Mouse (Mus musculus) right cerebral cortex, postnatal 25 days (tissue): ENCODE measurements around the gene Rbbp8nl.
"Not testable (repeated sequence)": the region's sequence is repeated elsewhere in the genome, so short reads cannot be mapped to it uniquely, and the experiment has no call there.

ENCODE experiments used
- DNase-seq: peaks from one replicate; pipeline ENCODE4 v3.0.0; 2022

Rbbp8nl gene

GRCm38 (mm10) chr2:180279321-180279720, 10.4 kb downstream of the Rbbp8nl start:
- DNase-seq, result no peak

GRCm38 (mm10) chr2:180277773-180278320, 11.8 kb downstream of the Rbbp8nl start:
- DNase-seq, result no peak

- no peak for DNase-seq
Measured at GRCm38 (mm10) chr2:180276851-180277259, 12.8 kb downstream of the Rbbp8nl start.

- DNase-seq, result no peak
Measured at GRCm38 (mm10) chr2:180276385-180276784, 13.3 kb downstream of the Rbbp8nl start.

- peak; percentile 65 for DNase-seq
Measured at GRCm38 (mm10) chr2:180275836-180276235, 13.8 kb downstream of the Rbbp8nl start.

- DNase-seq, result no peak
Measured at GRCm38 (mm10) chr2:180274523-180274922, 15.2 kb downstream of the Rbbp8nl start.

- DNase-seq, result peak; percentile 91
Measured at GRCm38 (mm10) chr2:180273394-180274244, 16.1 kb downstream of the Rbbp8nl start, which contains the start of gene Cables2. Cables2 (minus strand) TSS chr2:180273496.

GRCm38 (mm10) chr2:180272884-180273321, 16.8 kb downstream of the Rbbp8nl start:
- DNase-seq, result no peak

- no peak for DNase-seq
Measured at GRCm38 (mm10) chr2:180271804-180272395, 17.8 kb downstream of the Rbbp8nl start.

- no peak for DNase-seq
Measured at GRCm38 (mm10) chr2:180270537-180271255, 19.0 kb downstream of the Rbbp8nl start.

- DNase-seq, result no peak
Measured at GRCm38 (mm10) chr2:180269329-180269728, 20.4 kb downstream of the Rbbp8nl start.

- DNase-seq, result no peak
Measured at GRCm38 (mm10) chr2:180267955-180268354, 21.7 kb downstream of the Rbbp8nl start.

GRCm38 (mm10) chr2:180262891-180263290, 26.8 kb downstream of the Rbbp8nl start:
- no peak for DNase-seq

- no peak for DNase-seq
Measured at GRCm38 (mm10) chr2:180262441-180262840, 27.2 kb downstream of the Rbbp8nl start.

GRCm38 (mm10) chr2:180261901-180262300, 27.8 kb downstream of the Rbbp8nl start:
- DNase-seq, result no peak

- DNase-seq, result no peak
Measured at GRCm38 (mm10) chr2:180260610-180261480, 28.8 kb downstream of the Rbbp8nl start.

GRCm38 (mm10) chr2:180259826-180260609, 29.7 kb downstream of the Rbbp8nl start:
- DNase-seq, result not testable (repeated sequence)

- DNase-seq, result not testable (repeated sequence)
Measured at GRCm38 (mm10) chr2:180258951-180259484, 30.7 kb downstream of the Rbbp8nl start.

GRCm38 (mm10) chr2:180257963-180258865, 31.5 kb downstream of the Rbbp8nl start:
- no peak for DNase-seq

- DNase-seq, result peak; percentile 96
Measured at GRCm38 (mm10) chr2:180257001-180257521, 32.6 kb downstream of the Rbbp8nl start, which contains the start of gene Rps21. Rps21 (plus strand) TSS chr2:180257377.
